Mouse (Mus musculus): ENCODE data around the gene Gm10065.

The Gm10065 gene

GRCm38 (mm10) chr13:21435476-21435875 lies 43.8 kb downstream of the Gm10065 start:
- no peak for DNase-seq (ENCODE audit: extremely low read depth, low read depth, low spot score)

Data from fat pad, adult 2 months (tissue).